Comparison of ENCODE assay signal across 8 mouse cellular contexts in genomic region chr2:157457100-157457806, GRCm38 (mm10). TPM values are rescaled to one million over a fixed set of nuclear protein-coding genes. Genes with fewer than 3 reads are reported as not detected.
DNase-seq lines count a peak whose midpoint lies in the region; ATAC-seq and TF ChIP-seq lines count a peak whose summit lies in the region.

No protein-coding gene starts in this region.

- H3K4me3 ChIP-seq in forebrain, embryonic 14.5 days (ENCODE audit: low read depth, low read length): peak overlapping the region; percentile 23
- peak overlapping the region; percentile 51 for H3K4me3 ChIP-seq in liver, embryonic 16.5 days (ENCODE audit: low read depth, low read length)
- H3K4me3 ChIP-seq in neural tube, embryonic 12.5 days: peak overlapping the region; percentile 29
- peak overlapping the region; percentile 39 for H3K4me3 ChIP-seq in stomach, postnatal 0 days (ENCODE audit: low read depth, low read length)

- peak overlapping the region; percentile 85 for H3K27ac ChIP-seq in forebrain, embryonic 14.5 days (ENCODE audit: low read depth, low read length)
- no peak overlapping the region for H3K27ac ChIP-seq in liver, embryonic 16.5 days (ENCODE audit: low read length)
- H3K27ac ChIP-seq in neural tube, embryonic 12.5 days: peak overlapping the region; percentile 43; the same call in 1 of the 2 replicates
- peak overlapping the region; percentile 65 for H3K27ac ChIP-seq in stomach, postnatal 0 days (replicated peaks)

- no peaks in the 10 kb centered on the region for H3K9me3 ChIP-seq in forebrain, embryonic 14.5 days (replicated peaks; ENCODE audit: control insufficient read depth, low read length)
- no peaks in the 10 kb centered on the region for H3K9me3 ChIP-seq in liver, embryonic 16.5 days (replicated peaks; ENCODE audit: control insufficient read depth, low read length)
- H3K9me3 ChIP-seq in neural tube, embryonic 12.5 days: no peaks in the 10 kb centered on the region
- H3K9me3 ChIP-seq in stomach, postnatal 0 days (ENCODE audit: control insufficient read depth, low read length): no peaks in the 10 kb centered on the region

- intact Hi-C loops in heart, postnatal 14 days (cut with DNase I): loop anchor here (1.0 to 2.0 kb wide), 2 partner anchors 114 to 164 kb away; no protein-coding TSS in a partner anchor

- H3K4me2 ChIP-seq in forebrain, embryonic 14.5 days (ENCODE audit: low read length): peak overlapping the region; percentile 52
- H3K4me2 ChIP-seq in liver, embryonic 16.5 days (ENCODE audit: low read depth, low read length): peak overlapping the region; percentile 62
- peak overlapping the region; percentile 62 for H3K4me2 ChIP-seq in neural tube, embryonic 12.5 days (replicated peaks)
- H3K4me2 ChIP-seq in stomach, postnatal 0 days (replicated peaks; ENCODE audit: low read depth): peak overlapping the region; percentile 62

- H3K27me3 ChIP-seq in forebrain, embryonic 14.5 days (replicated peaks; ENCODE audit: control insufficient read depth, insufficient read depth, low read length): no peaks in the 10 kb centered on the region
- peaks cover 14% of the 10 kb centered on the region for H3K27me3 ChIP-seq in liver, embryonic 16.5 days (ENCODE audit: control insufficient read depth, insufficient read depth, low read depth, low read length)
- no peaks in the 10 kb centered on the region for H3K27me3 ChIP-seq in neural tube, embryonic 12.5 days (replicated peaks)
- no peaks in the 10 kb centered on the region for H3K27me3 ChIP-seq in stomach, postnatal 0 days (ENCODE audit: control insufficient read depth, insufficient read depth, low read length)

- no peak for TF ChIP-seq EP300 in stomach, postnatal 0 days (optimal IDR thresholded peaks at IDR 0.05)

- H3K9ac ChIP-seq in forebrain, embryonic 14.5 days (ENCODE audit: low read length): peak overlapping the region; percentile 70
- H3K9ac ChIP-seq in liver, embryonic 16.5 days (ENCODE audit: low read depth, low read length): peak overlapping the region; percentile 39; the same call in 1 of the 2 replicates
- peak overlapping the region; percentile 62 for H3K9ac ChIP-seq in neural tube, embryonic 12.5 days
- H3K9ac ChIP-seq in stomach, postnatal 0 days (ENCODE audit: low read length): peak overlapping the region; percentile 59

- peak; percentile 99 for TF ChIP-seq CTCF in stomach, postnatal 0 days (IDR thresholded peaks at IDR 0.05; ENCODE audit: low read depth)

- 2% methylated on average over 56 of the region's 56 CpGs for whole genome bisulfite sequencing in forebrain, embryonic 14.5 days
- WGBS in large intestine, adult 2 months: 9% methylated on average over 56 of the region's 56 CpGs
- under 1% methylated on average over 56 of the region's 56 CpGs for WGBS in liver, embryonic 16.5 days (ENCODE audit: insufficient replicate concordance)
- WGBS in neural tube, embryonic 12.5 days: 1% methylated on average over 56 of the region's 56 CpGs
- WGBS in stomach, postnatal 0 days: 3% methylated on average over 55 of the region's 56 CpGs

- H3K36me3 ChIP-seq in forebrain, embryonic 14.5 days (ENCODE audit: control insufficient read depth, insufficient read depth, low read length): peaks cover 55% of the 10 kb centered on the region
- no peaks in the 10 kb centered on the region for H3K36me3 ChIP-seq in liver, embryonic 16.5 days (ENCODE audit: control insufficient read depth, insufficient read depth)
- H3K36me3 ChIP-seq in neural tube, embryonic 12.5 days: peaks cover 10% of the 10 kb centered on the region
- peaks cover 5% of the 10 kb centered on the region for H3K36me3 ChIP-seq in stomach, postnatal 0 days (ENCODE audit: control insufficient read depth, insufficient read depth, low read length)

- DNase-seq in ES-CJ7 (ENCODE audit: low read depth, low spot score): peak; percentile 89
- DNase-seq in cerebellum, adult 11 months: peak; percentile 87
- peak; percentile 92 for DNase-seq in forebrain, embryonic 14.5 days (ENCODE audit: low spot score)
- DNase-seq in heart, postnatal 14 days: peak; percentile 95 to 97
- peak; percentile 64 for DNase-seq in large intestine, adult 2 months (ENCODE audit: low read depth, low spot score)
- peak; percentile 96 for DNase-seq in stomach, postnatal 0 days (ENCODE audit: low spot score)

- H3K4me1 ChIP-seq in forebrain, embryonic 14.5 days (ENCODE audit: control insufficient read depth, insufficient read depth, low read length): peaks cover 26% of the 10 kb centered on the region
- peaks cover 9% of the 10 kb centered on the region for H3K4me1 ChIP-seq in liver, embryonic 16.5 days (ENCODE audit: control insufficient read depth, low read depth, low read length)
- H3K4me1 ChIP-seq in neural tube, embryonic 12.5 days: peaks cover 33% of the 10 kb centered on the region
- H3K4me1 ChIP-seq in stomach, postnatal 0 days (replicated peaks; ENCODE audit: control insufficient read depth, insufficient read depth): 0 out of 2 replicates have a peak, but pooled peaks cover 6% of the 10 kb centered on the region

- peak; percentile 89 for ATAC-seq in forebrain, embryonic 14.5 days
- ATAC-seq in liver, embryonic 16.5 days (ENCODE audit: low read depth): peak; percentile 77
- peak; percentile 79 for ATAC-seq in neural tube, embryonic 12.5 days (ENCODE audit: low FRiP score, low read depth)
- peak; percentile 91 for ATAC-seq in stomach, postnatal 0 days (ENCODE audit: low FRiP score, low TSS enrichment)

RNA-seq across cellular contexts. Expression of gene Src, which starts 39.0 kb away (rescaled TPM):
- 30.1 and 31.0 TPM in 2 replicates for polyA plus RNA-seq in forebrain, embryonic 14.5 days (2014; fragmentation: Nextera tagmentation; extraction: Ambion mirVana)
- 1 to 10 TPM; 5.5 to 6.9 TPM for total RNA-seq in heart, postnatal 14 days (2021)
- 69.8 and 93.9 TPM in 2 replicates for polyA plus RNA-seq in large intestine, adult 2 months (2012; rRNA removed)
- 1.2 and 1.5 TPM in 2 replicates for polyA plus RNA-seq in liver, embryonic 16.5 days (2015; fragmentation: Nextera tagmentation; extraction: Ambion mirVana)
- polyA plus RNA-seq in neural tube, embryonic 12.5 days (2016; fragmentation: Nextera tagmentation; extraction: Ambion mirVana): 34.2 and 38.1 TPM in 2 replicates
- 12.0 and 12.9 TPM in 2 replicates for polyA plus RNA-seq in stomach, postnatal 0 days (2015; fragmentation: Nextera tagmentation; extraction: Ambion mirVana)
